Mouse (Mus musculus) neural tube, embryonic 13.5 days (tissue): ENCODE data around the gene Hgfac. TPM values are rescaled to one million over a fixed set of nuclear protein-coding genes. Genes with fewer than 3 reads are reported as not detected.

Experiments used
- ATAC-seq: fragments of 200-750 bp; cut with Nextera tagmentation; 2 replicates; pipeline ENCODE4 v1.8.0; 2017; ENCODE audit warnings: low read depth, mild to moderate bottlenecking, moderate TSS enrichment, moderate library complexity
- H3K27ac ChIP-seq: fragments of 300-500 bp; sonication (generic); replicated peaks from 2 replicates; pipeline ENCODE4 v1.5.1; 2015; ENCODE audit warnings: moderate library complexity, mild to moderate bottlenecking, inconsistent platforms
- H3K27me3 ChIP-seq: fragments of 300-500 bp; sonication (generic); 2 replicates; pipeline ENCODE4 v1.6.1; 2015; ENCODE audit warnings: mild to moderate bottlenecking, inconsistent platforms
- H3K36me3 ChIP-seq: fragments of 300-500 bp; sonication (generic); 2 replicates; pipeline ENCODE4 v1.6.1; 2015; ENCODE audit warnings: mild to moderate bottlenecking, inconsistent platforms
- H3K4me1 ChIP-seq: fragments of 300-500 bp; sonication (generic); replicated peaks from 2 replicates; pipeline ENCODE4 v1.6.1; 2015; ENCODE audit warnings: inconsistent platforms
- H3K4me2 ChIP-seq: fragments of 300-500 bp; sonication (generic); 2 replicates; pipeline ENCODE4 v1.6.1; 2015; ENCODE audit warnings: inconsistent platforms, mild to moderate bottlenecking, moderate library complexity
- H3K4me3 ChIP-seq: fragments of 300-500 bp; sonication (generic); 2 replicates; pipeline ENCODE4 v1.5.1; 2015; ENCODE audit warnings: mild to moderate bottlenecking, inconsistent platforms
- H3K9ac ChIP-seq: fragments of 300-500 bp; sonication (generic); 2 replicates; pipeline ENCODE4 v1.6.1; 2015; ENCODE audit warnings: moderate library complexity, mild to moderate bottlenecking, inconsistent platforms
- H3K9me3 ChIP-seq: fragments of 300-500 bp; sonication (generic); 2 replicates; pipeline ENCODE4 v1.6.1; 2016; ENCODE audit warnings: inconsistent platforms
- whole genome bisulfite sequencing: fragments of 180-500 bp; shearing (Covaris S2); methylation state at CpG from one replicate; pipeline ENCODE4 v1.1.7; 2015; 5-methylcytosine and 5-hydroxymethylcytosine counted together
- polyA plus RNA-seq: library from polyadenylated mRNA; unstranded; fragments of >200 nt; fragmentation: Nextera tagmentation; extraction: Ambion mirVana; gene quantifications from 2 replicates; pipeline ENCODE4 v1.2.1, GENCODE M21; 2015

Gene Hgfac
- 0.84 TPM in 1 of 2 replicates, not detected in the other for polyA plus RNA-seq

- Histone ChIP-seq H3K9me3 (no peaks in the 10 kb centered on the region), H3K36me3 (no peaks in the 10 kb centered on the region), H3K9ac (no peak within 1 kb of the TSS), H3K4me1 (no peaks in the 10 kb centered on the region), H3K27ac (no peak within 1 kb of the TSS), H3K4me2 (no peak within 1 kb of the TSS), H3K4me3 (no peak within 1 kb of the TSS), H3K27me3 (no peaks in the 10 kb centered on the region)
- 69% methylated on average over 6 of the region's 6 CpGs for WGBS
- ATAC-seq: no peak
Measured at GRCm38 (mm10) chr5:35041268-35041829, at the start of gene Hgfac. Hgfac (plus strand) TSS chr5:35041509.

DNA sequence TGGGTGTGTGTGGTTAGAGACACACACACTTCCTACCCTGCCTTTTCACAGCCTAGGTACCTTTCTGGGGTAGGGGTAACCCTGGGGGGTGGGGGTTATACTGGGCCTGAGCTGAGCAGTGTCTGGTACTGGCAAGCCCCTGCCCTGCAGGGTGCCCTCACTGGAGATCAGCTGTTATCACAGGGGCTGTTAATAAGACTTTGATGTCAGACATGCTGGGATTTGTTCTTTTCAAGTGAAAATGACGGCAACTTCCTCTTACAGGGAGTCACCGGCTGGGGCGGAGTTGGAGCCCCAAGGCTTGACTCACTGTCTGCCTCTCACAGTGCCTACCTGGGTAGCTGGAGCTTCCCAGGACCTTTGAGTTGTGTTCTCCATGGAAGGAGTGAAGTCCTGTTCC lies 42.6 kb upstream of the Hgfac start:
- no peak overlapping the region for H3K9ac ChIP-seq
- no peak overlapping the region for H3K27ac ChIP-seq
- H3K27me3 ChIP-seq: no peaks in the 10 kb centered on the region
- no peaks in the 10 kb centered on the region for H3K9me3 ChIP-seq
- H3K36me3 ChIP-seq: no peaks in the 10 kb centered on the region
- no peak overlapping the region for H3K4me2 ChIP-seq
- H3K4me1 ChIP-seq: peaks cover 19% of the 10 kb centered on the region
- ATAC-seq: no peak
- WGBS: 41% methylated on average over 3 of the region's 3 CpGs
- no peak overlapping the region for H3K4me3 ChIP-seq

GRCm38 (mm10) chr5:34999281-34999680 lies 42.0 kb upstream of the Hgfac start:
- no peaks in the 10 kb centered on the region for H3K27me3 ChIP-seq
- H3K9ac ChIP-seq: no peak overlapping the region
- ATAC-seq: no peak
- 64% methylated on average over 6 of the region's 6 CpGs for WGBS
- H3K27ac ChIP-seq: no peak overlapping the region
- H3K9me3 ChIP-seq: no peaks in the 10 kb centered on the region
- H3K4me3 ChIP-seq: no peak overlapping the region
- no peaks in the 10 kb centered on the region for H3K36me3 ChIP-seq
- H3K4me1 ChIP-seq: peaks cover 19% of the 10 kb centered on the region
- H3K4me2 ChIP-seq: no peak overlapping the region

- peaks cover 22% of the 10 kb centered on the region for H3K4me1 ChIP-seq
- no peak for ATAC-seq
- H3K9ac ChIP-seq: no peak overlapping the region
- no peak overlapping the region for H3K4me3 ChIP-seq
- H3K36me3 ChIP-seq: 0 out of 2 replicates have a peak, but pooled peaks cover 5% of the 10 kb centered on the region
- no peak overlapping the region for H3K27ac ChIP-seq
- no peaks in the 10 kb centered on the region for H3K9me3 ChIP-seq
- H3K4me2 ChIP-seq: no peak overlapping the region
- H3K27me3 ChIP-seq: no peaks in the 10 kb centered on the region
Measured at GRCm38 (mm10) chr5:35000323-35000722, 41.0 kb upstream of the Hgfac start.

DNA sequence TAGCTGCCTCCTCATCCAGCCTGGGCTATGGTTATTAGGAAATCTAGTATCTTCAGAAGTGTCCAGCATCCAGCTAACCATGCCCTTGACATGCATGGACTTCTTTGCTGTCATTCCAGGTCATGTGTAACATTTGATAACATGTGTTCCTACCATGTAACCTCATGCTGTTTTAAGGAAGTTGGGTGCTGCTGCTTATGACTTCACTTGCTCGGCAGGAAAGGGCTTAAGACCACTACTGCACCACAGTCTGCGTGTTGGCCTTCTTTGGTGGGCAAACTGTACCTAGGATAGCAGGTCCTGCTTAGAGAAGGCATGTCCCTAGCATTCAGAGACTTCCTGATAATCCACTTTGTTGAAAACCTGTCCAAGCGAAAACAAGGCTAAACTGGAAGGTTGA lies 40.2 kb upstream of the Hgfac start:
- Histone ChIP-seq H3K4me1 (peaks cover 22% of the 10 kb centered on the region), H3K36me3 (0 out of 2 replicates have a peak, but pooled peaks cover 11% of the 10 kb centered on the region), H3K9ac (no peak overlapping the region), H3K4me2 (no peak overlapping the region), H3K9me3 (no peaks in the 10 kb centered on the region), H3K27ac (no peak overlapping the region), H3K4me3 (no peak overlapping the region), H3K27me3 (no peaks in the 10 kb centered on the region)
- WGBS: 72% methylated on average over 3 of the region's 3 CpGs
- ATAC-seq: no peak

GRCm38 (mm10) chr5:35003611-35004162 lies 37.6 kb upstream of the Hgfac start:
- 0 out of 2 replicates have a peak, but pooled peaks cover 15% of the 10 kb centered on the region for H3K36me3 ChIP-seq
- no peak overlapping the region for H3K9ac ChIP-seq
- no peaks in the 10 kb centered on the region for H3K27me3 ChIP-seq
- no peak overlapping the region for H3K4me2 ChIP-seq
- no peaks in the 10 kb centered on the region for H3K9me3 ChIP-seq
- H3K4me3 ChIP-seq: no peak overlapping the region
- peaks cover 13% of the 10 kb centered on the region for H3K4me1 ChIP-seq
- no peak for ATAC-seq
- H3K27ac ChIP-seq: no peak overlapping the region
- WGBS: 76% methylated on average over 7 of the region's 7 CpGs

DNA sequence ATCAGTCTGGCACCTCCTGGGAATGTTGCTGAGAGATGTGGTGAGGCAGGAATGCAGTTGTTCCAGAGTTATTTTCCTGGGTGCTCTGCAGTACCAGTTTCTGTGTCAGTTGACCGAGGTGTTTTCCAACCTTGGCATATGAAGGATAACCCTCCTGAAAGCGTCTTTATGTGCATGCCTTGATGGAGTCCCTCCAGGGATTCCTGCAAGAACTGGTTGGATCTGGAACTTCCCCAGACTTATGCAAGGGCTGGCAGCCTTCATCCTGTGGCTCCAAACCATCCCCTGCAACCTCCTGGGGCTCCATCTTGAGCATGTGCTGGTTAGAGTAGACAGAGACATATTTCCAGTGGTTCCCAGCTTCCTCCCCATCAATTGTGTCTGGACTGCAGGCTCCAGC lies 36.5 kb upstream of the Hgfac start:
- Histone ChIP-seq H3K4me3 (no peak overlapping the region), H3K4me1 (peaks cover 10% of the 10 kb centered on the region), H3K36me3 (peaks cover 19% of the 10 kb centered on the region; the same call in 1 of the 2 replicates), H3K27ac (no peak overlapping the region), H3K9ac (no peak overlapping the region), H3K9me3 (no peaks in the 10 kb centered on the region), H3K27me3 (no peaks in the 10 kb centered on the region), H3K4me2 (no peak overlapping the region)
- no peak for ATAC-seq
- WGBS: 92% methylated on average over 2 of the region's 2 CpGs

DNA sequence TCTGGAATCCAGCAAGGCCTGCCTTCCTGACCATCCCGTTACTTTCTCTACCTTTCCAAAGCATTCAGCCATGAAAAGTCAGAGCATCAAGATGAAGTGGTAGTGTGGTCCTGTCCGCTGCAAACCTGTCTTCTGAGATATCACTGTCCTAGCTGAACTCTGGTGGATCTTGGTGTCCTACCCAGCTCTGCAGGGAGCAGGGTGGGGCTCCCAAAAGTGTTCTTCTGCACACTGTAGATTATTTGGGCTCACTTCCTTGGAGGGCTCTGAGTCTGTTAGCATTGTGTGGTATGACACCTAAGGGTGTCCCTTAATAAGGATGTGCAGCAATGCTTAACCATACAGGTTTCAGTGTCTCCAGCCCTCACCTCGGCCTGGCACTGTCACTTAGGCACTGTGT lies 35.6 kb upstream of the Hgfac start:
- Histone ChIP-seq H3K27me3 (no peaks in the 10 kb centered on the region), H3K4me3 (no peak overlapping the region), H3K27ac (no peak overlapping the region), H3K9me3 (no peaks in the 10 kb centered on the region), H3K36me3 (peaks cover 19% of the 10 kb centered on the region; the same call in 1 of the 2 replicates), H3K4me1 (peaks cover 10% of the 10 kb centered on the region), H3K9ac (no peak overlapping the region), H3K4me2 (no peak overlapping the region)
- WGBS: 96% methylated on average over 3 of the region's 3 CpGs
- no peak for ATAC-seq

DNA sequence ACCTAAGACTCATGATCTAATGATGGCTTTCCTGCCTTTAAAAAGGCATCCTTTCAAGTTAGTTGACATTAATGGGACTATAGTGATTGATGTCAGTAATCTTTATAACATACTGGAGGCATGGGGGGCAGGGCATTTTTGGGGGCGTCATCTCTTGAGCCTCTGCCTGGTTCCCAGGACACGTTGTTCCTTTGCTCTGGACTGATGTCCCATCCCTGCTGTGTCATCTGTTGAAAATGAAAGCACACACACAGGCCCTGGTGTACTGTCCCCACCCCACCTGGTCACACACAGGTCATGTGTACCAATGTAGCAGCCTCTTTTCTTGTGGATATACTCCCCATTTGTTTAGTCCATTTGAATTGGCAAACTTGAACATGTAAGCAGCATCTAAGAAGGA lies 34.7 kb upstream of the Hgfac start:
- no peak overlapping the region for H3K4me3 ChIP-seq
- H3K36me3 ChIP-seq: peaks cover 21% of the 10 kb centered on the region
- H3K4me2 ChIP-seq: no peak overlapping the region
- H3K9ac ChIP-seq: no peak overlapping the region
- no peak for ATAC-seq
- WGBS: 47% methylated on average over 2 of the region's 2 CpGs
- H3K27me3 ChIP-seq: no peaks in the 10 kb centered on the region
- no peak overlapping the region for H3K27ac ChIP-seq
- H3K9me3 ChIP-seq: no peaks in the 10 kb centered on the region
- peaks cover 10% of the 10 kb centered on the region for H3K4me1 ChIP-seq

DNA sequence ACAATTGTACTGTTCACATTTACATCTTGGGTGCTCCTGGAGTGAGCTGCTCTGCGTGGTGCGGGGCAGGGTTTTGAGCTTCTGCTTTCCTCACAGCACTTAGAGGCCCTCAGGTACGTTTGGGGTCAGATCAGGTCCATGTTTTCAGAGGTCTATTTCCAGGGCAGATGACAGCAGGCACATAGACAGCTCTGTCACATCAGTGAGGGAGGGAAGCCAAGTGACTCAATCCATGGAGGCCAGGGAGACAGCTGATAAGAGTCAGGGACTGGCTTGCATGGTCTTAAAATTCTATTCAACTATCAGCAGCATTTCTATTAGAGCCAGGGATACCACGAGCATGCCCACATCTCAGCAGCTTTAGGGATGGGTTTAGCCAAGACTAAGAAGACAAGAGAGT lies 32.1 kb upstream of the Hgfac start:
- WGBS: 93% methylated on average over 4 of the region's 4 CpGs
- Histone ChIP-seq H3K4me3 (no peak overlapping the region), H3K4me1 (peaks cover 17% of the 10 kb centered on the region), H3K27me3 (no peaks in the 10 kb centered on the region), H3K9ac (no peak overlapping the region), H3K36me3 (peaks cover 21% of the 10 kb centered on the region), H3K27ac (no peak overlapping the region), H3K9me3 (no peaks in the 10 kb centered on the region), H3K4me2 (no peak overlapping the region)
- no peak for ATAC-seq

DNA sequence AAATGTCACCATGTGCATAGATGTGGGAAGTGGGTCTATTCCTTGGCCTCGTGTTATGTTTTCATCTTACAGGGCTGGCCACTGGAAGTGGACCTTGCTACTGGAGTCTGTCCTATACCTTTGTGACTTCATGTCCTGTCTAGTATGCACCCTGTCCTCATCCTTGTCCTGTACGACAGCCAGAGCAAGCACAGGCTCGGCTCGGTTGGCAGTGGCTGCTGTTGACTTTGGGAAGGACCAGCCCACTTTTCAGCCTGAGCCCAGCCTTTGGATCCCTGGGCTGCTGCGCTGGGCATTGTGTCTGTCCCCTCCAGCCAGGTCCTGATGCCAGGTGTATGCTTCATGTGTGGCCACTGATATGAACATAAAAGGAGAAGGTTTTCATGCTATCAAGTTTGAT lies 30.7 kb upstream of the Hgfac start:
- WGBS: 83% methylated on average over 5 of the region's 5 CpGs

GRCm38 (mm10) chr5:35011156-35011923 lies 30.0 kb upstream of the Hgfac start:
- Histone ChIP-seq H3K27me3 (no peaks in the 10 kb centered on the region), H3K4me1 (peaks cover 22% of the 10 kb centered on the region), H3K4me2 (no peak overlapping the region), H3K4me3 (no peak overlapping the region), H3K36me3 (peaks cover 11% of the 10 kb centered on the region), H3K9me3 (no peaks in the 10 kb centered on the region), H3K27ac (no peak overlapping the region), H3K9ac (no peak overlapping the region)
- ATAC-seq: no peak
- WGBS: 95% methylated on average over 6 of the region's 6 CpGs

More for the DNA sequence above, 30.7 kb upstream of the Hgfac start:
- Histone ChIP-seq H3K4me1 (peaks cover 22% of the 10 kb centered on the region), H3K4me3 (no peak overlapping the region), H3K27ac (no peak overlapping the region), H3K4me2 (no peak overlapping the region), H3K27me3 (no peaks in the 10 kb centered on the region), H3K9me3 (no peaks in the 10 kb centered on the region), H3K9ac (no peak overlapping the region), H3K36me3 (peaks cover 13% of the 10 kb centered on the region)
- no peak for ATAC-seq
